Mouse (Mus musculus) hindbrain, embryonic 14.5 days (tissue): ENCODE measurements around the gene Yme1l1. TPM values are rescaled to one million over a fixed set of nuclear protein-coding genes. Genes with fewer than 3 reads are reported as not detected.

Experiments
- ATAC-seq: fragments of 200-750 bp; cut with Nextera tagmentation; 2 replicates; pipeline ENCODE4 v1.8.0; 2017; ENCODE audit warnings: moderate number of reproducible peaks, mild to moderate bottlenecking, moderate TSS enrichment, moderate library complexity; ENCODE audit not compliant: low FRiP score
- DNase-seq: peaks from one replicate; pipeline ENCODE4 v3.0.0-alpha.2; 2015; ENCODE audit warnings: low spot score
- H3K27ac ChIP-seq: fragments of 300-500 bp; sonication (generic); 2 replicates; pipeline ENCODE4 v1.5.1; 2014; ENCODE audit warnings: mild to moderate bottlenecking, moderate library complexity
- H3K27me3 ChIP-seq: fragments of 300-500 bp; sonication (generic); 2 replicates; pipeline ENCODE4 v1.6.1; 2014; ENCODE audit warnings: mild to moderate bottlenecking, low read length, mixed read lengths; ENCODE audit not compliant: control insufficient read depth, insufficient read depth
- H3K36me3 ChIP-seq: fragments of 300-500 bp; sonication (generic); replicated peaks from 2 replicates; pipeline ENCODE4 v1.6.1; 2014; ENCODE audit not compliant: control insufficient read depth, insufficient read depth
- H3K4me1 ChIP-seq: fragments of 300-500 bp; sonication (generic); replicated peaks from 2 replicates; pipeline ENCODE4 v1.6.1; 2014; ENCODE audit warnings: antibody characterized with exemption, low read length, mixed read lengths; ENCODE audit not compliant: control insufficient read depth, insufficient read depth
- H3K4me2 ChIP-seq: fragments of 300-500 bp; sonication (generic); replicated peaks from 2 replicates; pipeline ENCODE4 v1.6.1; 2014; ENCODE audit warnings: mild to moderate bottlenecking, moderate library complexity
- H3K4me3 ChIP-seq: fragments of 300-500 bp; sonication (generic); replicated peaks from 2 replicates; pipeline ENCODE4 v1.5.1; 2014; ENCODE audit warnings: mild to moderate bottlenecking, low read length
- H3K9ac ChIP-seq: fragments of 300-500 bp; sonication (generic); 2 replicates; pipeline ENCODE4 v1.6.1; 2014
- H3K9me3 ChIP-seq: fragments of 300-500 bp; sonication (generic); 2 replicates; pipeline ENCODE4 v1.6.1; 2016; ENCODE audit warnings: low read length; ENCODE audit not compliant: control insufficient read depth
- WGBS: fragments of 180-500 bp; shearing (Covaris S2); extraction: QIAGEN DNeasy Blood & Tissue Kit; methylation state at CpG from one replicate; pipeline ENCODE4 v1.1.7; 2014; 5-methylcytosine and 5-hydroxymethylcytosine counted together
- polyA plus RNA-seq: library from polyadenylated mRNA; unstranded; fragments of >200 nt; fragmentation: Nextera tagmentation; extraction: Ambion mirVana; gene quantifications from 2 replicates; pipeline ENCODE4 v1.2.1, GENCODE M21; 2014

Gene Yme1l1
- polyA plus RNA-seq: 62.9 and 69.9 TPM in 2 replicates

GRCm38 (mm10) chr2:23155777-23156607 is at the start of gene Yme1l1, which contains the start of gene Mastl:
Yme1l1 (plus strand) TSS chr2:23156369.
Mastl (minus strand) TSS chr2:23156024.
- Histone ChIP-seq H3K36me3 (peaks cover under 1% of the 10 kb centered on the region; the same call in 1 of the 2 replicates), H3K9me3 (no peaks in the 10 kb centered on the region), H3K4me3 (peak within 1 kb of the TSS; percentile 77), H3K4me2 (peak within 1 kb of the TSS; percentile 81), H3K27ac (peak within 1 kb of the TSS; percentile 97), H3K27me3 (no peaks in the 10 kb centered on the region), H3K9ac (peak within 1 kb of the TSS; percentile 73), H3K4me1 (peaks cover 28% of the 10 kb centered on the region)
- DNase-seq: peak; percentile 99
- under 1% methylated on average over 61 of the region's 61 CpGs for WGBS
- peak; percentile 99 for ATAC-seq

- H3K4me2 ChIP-seq: no peak overlapping the region
- H3K9ac ChIP-seq: no peak overlapping the region
- DNase-seq (no peak), ATAC-seq (no peak)
- no peak overlapping the region for H3K4me3 ChIP-seq
- peaks cover 8% of the 10 kb centered on the region; the same call in 1 of the 2 replicates for H3K36me3 ChIP-seq
- no peak overlapping the region for H3K27ac ChIP-seq
- H3K9me3 ChIP-seq: no peaks in the 10 kb centered on the region
- H3K4me1 ChIP-seq: no peaks in the 10 kb centered on the region
- no peaks in the 10 kb centered on the region for H3K27me3 ChIP-seq
Observed at GRCm38 (mm10) chr2:23119573-23119972, 36.6 kb upstream of the Yme1l1 start.

GRCm38 (mm10) chr2:23155199-23155621 is 959 bp upstream of the Yme1l1 start:
- Histone ChIP-seq H3K4me3 (peak overlapping the region; percentile 77), H3K4me1 (peaks cover 28% of the 10 kb centered on the region), H3K4me2 (peak overlapping the region; percentile 81), H3K9ac (peak overlapping the region; percentile 73), H3K27me3 (no peaks in the 10 kb centered on the region), H3K27ac (no peak overlapping the region), H3K36me3 (no peaks in the 10 kb centered on the region), H3K9me3 (no peaks in the 10 kb centered on the region)
- 8% methylated on average over 5 of the region's 5 CpGs for WGBS
- DNase-seq (no peak), ATAC-seq (no peak)

DNA sequence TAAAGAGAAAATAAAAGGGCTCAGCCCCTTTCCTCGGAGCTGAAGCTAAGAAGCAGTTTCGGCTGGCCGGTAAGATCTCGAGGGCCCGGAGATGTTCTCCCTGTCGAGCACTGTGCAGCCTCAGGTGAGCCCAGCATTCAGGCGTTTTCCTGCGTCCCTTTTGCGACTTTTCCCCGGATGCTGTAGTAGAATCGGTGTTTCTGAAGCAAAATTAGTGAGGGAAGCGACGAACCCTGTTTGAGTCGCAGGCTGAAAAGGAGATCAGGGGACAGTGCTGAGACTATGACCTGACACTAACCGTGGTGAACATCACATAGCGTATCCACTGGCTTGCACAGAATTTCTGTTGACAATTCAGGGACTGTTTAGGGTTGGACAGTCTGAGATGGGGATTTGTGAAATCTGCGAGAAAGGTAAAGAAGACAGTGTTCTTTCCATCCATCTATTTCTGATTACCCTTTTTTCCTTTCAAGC is 476 bp downstream of the Yme1l1 start:
- WGBS: under 1% methylated on average over 17 of the region's 17 CpGs
- peaks cover 28% of the 10 kb centered on the region for H3K4me1 ChIP-seq
- DNase-seq: no peak
- peaks cover 6% of the 10 kb centered on the region; the same call in 1 of the 2 replicates for H3K36me3 ChIP-seq
- H3K27ac ChIP-seq: peak overlapping the region; percentile 97
- no peaks in the 10 kb centered on the region for H3K9me3 ChIP-seq
- peak overlapping the region; percentile 81 for H3K4me2 ChIP-seq
- H3K27me3 ChIP-seq: no peaks in the 10 kb centered on the region
- peak; percentile 12; the same call in 1 of the 2 replicates for ATAC-seq
- H3K9ac ChIP-seq: peak overlapping the region; percentile 73
- peak overlapping the region; percentile 77 for H3K4me3 ChIP-seq

GRCm38 (mm10) chr2:23172305-23172704 is 16.1 kb downstream of the Yme1l1 start:
- ATAC-seq: no peak
- no peak overlapping the region for H3K9ac ChIP-seq
- no peak for DNase-seq
- no peaks in the 10 kb centered on the region for H3K9me3 ChIP-seq
- H3K27me3 ChIP-seq: no peaks in the 10 kb centered on the region
- H3K4me1 ChIP-seq: no peaks in the 10 kb centered on the region
- no peak overlapping the region for H3K27ac ChIP-seq
- H3K4me2 ChIP-seq: no peak overlapping the region
- H3K4me3 ChIP-seq: no peak overlapping the region
- H3K36me3 ChIP-seq: peaks cover 86% of the 10 kb centered on the region
- 93% methylated on average over 3 of the region's 3 CpGs for WGBS

GRCm38 (mm10) chr2:23194366-23194765 is 38.2 kb downstream of the Yme1l1 start:
- H3K9ac ChIP-seq: no peak overlapping the region
- ATAC-seq (no peak), DNase-seq (no peak)
- no peak overlapping the region for H3K4me3 ChIP-seq
- 88% methylated on average over 1 of the region's 1 CpGs for WGBS
- H3K4me1 ChIP-seq: no peaks in the 10 kb centered on the region
- no peaks in the 10 kb centered on the region for H3K9me3 ChIP-seq
- H3K36me3 ChIP-seq: peaks cover 81% of the 10 kb centered on the region
- H3K27me3 ChIP-seq: no peaks in the 10 kb centered on the region
- H3K4me2 ChIP-seq: no peak overlapping the region
- H3K27ac ChIP-seq: no peak overlapping the region

GRCm38 (mm10) chr2:23201034-23201433 is 44.9 kb downstream of the Yme1l1 start:
- Histone ChIP-seq H3K36me3 (peaks cover 46% of the 10 kb centered on the region), H3K27me3 (no peaks in the 10 kb centered on the region), H3K4me1 (no peaks in the 10 kb centered on the region), H3K9me3 (no peaks in the 10 kb centered on the region), H3K27ac (no peak overlapping the region), H3K9ac (no peak overlapping the region), H3K4me2 (no peak overlapping the region), H3K4me3 (no peak overlapping the region)
- 100% methylated on average over 1 of the region's 1 CpGs for WGBS
- ATAC-seq: no peak
- DNase-seq: no peak

- H3K9ac ChIP-seq: no peak overlapping the region
- H3K27ac ChIP-seq: no peak overlapping the region
- H3K4me1 ChIP-seq: no peaks in the 10 kb centered on the region
- H3K27me3 ChIP-seq: no peaks in the 10 kb centered on the region
- no peak overlapping the region for H3K4me2 ChIP-seq
- ATAC-seq (no peak; the same call in 1 of the 2 replicates), DNase-seq (no peak)
- no peak overlapping the region for H3K4me3 ChIP-seq
- WGBS: 66% methylated on average over 15 of the region's 15 CpGs
- H3K36me3 ChIP-seq: peaks cover 35% of the 10 kb centered on the region
- no peaks in the 10 kb centered on the region for H3K9me3 ChIP-seq
Observed at GRCm38 (mm10) chr2:23202900-23203670, 46.9 kb downstream of the Yme1l1 start.

GRCm38 (mm10) chr2:23207070-23207526 is 50.9 kb downstream of the Yme1l1 start, which contains the start of gene 4931423N10Rik:
4931423N10Rik (plus strand) TSS chr2:23207476.
- Histone ChIP-seq H3K36me3 (no peaks in the 10 kb centered on the region), H3K4me3 (no peak within 1 kb of the TSS), H3K4me2 (no peak within 1 kb of the TSS), H3K9me3 (no peaks in the 10 kb centered on the region), H3K27me3 (no peaks in the 10 kb centered on the region), H3K4me1 (no peaks in the 10 kb centered on the region), H3K27ac (no peak within 1 kb of the TSS), H3K9ac (no peak within 1 kb of the TSS)
- no peak for ATAC-seq
- DNase-seq: no peak
- 83% methylated on average over 15 of the region's 15 CpGs for WGBS
